Mouse (Mus musculus): ENCODE data around the gene Akap6.

GRCm38 (mm10) chr12:53193664-53194063, 494.5 kb downstream of the Akap6 start:
- TF ChIP-seq CTCF (IDR thresholded peaks at IDR 0.05; ENCODE audit: borderline replicate concordance, insufficient read depth, low read depth, low read length) (no peak), POLR2A (IDR thresholded peaks at IDR 0.05; ENCODE audit: borderline replicate concordance, insufficient read depth, low read length) (no peak)
